Mouse (Mus musculus): ENCODE results near the gene Cers6. TPM values are rescaled to one million over a fixed set of nuclear protein-coding genes. Genes with fewer than 3 reads are reported as not detected.
A peak's percentile ranks its signal among the peaks of the same experiment; 100 is the strongest.

Cers6 gene
- total RNA-seq, 2 experiments from 2014 or later: 39.2 to 88.6 TPM

- ATAC-seq (replicated peaks; ENCODE audit: poor library complexity, severe bottlenecking): no peak
Observed at GRCm38 (mm10) chr2:68955496-68955895, 94.3 kb downstream of the Cers6 start.

GRCm38 (mm10) chr2:68956146-68956545 is 94.9 kb downstream of the Cers6 start:
- ATAC-seq (replicated peaks; ENCODE audit: poor library complexity, severe bottlenecking): no peak

GRCm38 (mm10) chr2:68957831-68958230 is 96.6 kb downstream of the Cers6 start:
- no peak for ATAC-seq (replicated peaks; ENCODE audit: poor library complexity, severe bottlenecking)

GRCm38 (mm10) chr2:68959573-68959972 is 98.3 kb downstream of the Cers6 start:
- peak; percentile 27 for ATAC-seq (replicated peaks; ENCODE audit: poor library complexity, severe bottlenecking)

- ATAC-seq (replicated peaks; ENCODE audit: poor library complexity, severe bottlenecking): no peak
Observed at GRCm38 (mm10) chr2:68960060-68960459, 98.8 kb downstream of the Cers6 start.

GRCm38 (mm10) chr2:68960620-68961019 is 99.4 kb downstream of the Cers6 start:
- ATAC-seq (replicated peaks; ENCODE audit: poor library complexity, severe bottlenecking): peak; percentile 60

GRCm38 (mm10) chr2:68966360-68966759 is 105.1 kb downstream of the Cers6 start:
- no peak for ATAC-seq (replicated peaks; ENCODE audit: poor library complexity, severe bottlenecking)

- no peak for ATAC-seq (replicated peaks; ENCODE audit: poor library complexity, severe bottlenecking)
Observed at GRCm38 (mm10) chr2:68968028-68968427, 106.8 kb downstream of the Cers6 start.

- ATAC-seq (replicated peaks; ENCODE audit: poor library complexity, severe bottlenecking): no peak
Observed at GRCm38 (mm10) chr2:68971840-68972239, 110.6 kb downstream of the Cers6 start.

- ATAC-seq (replicated peaks; ENCODE audit: poor library complexity, severe bottlenecking): 0 out of 2 replicates have a peak, but pooled peaks have one; percentile 16
Observed at GRCm38 (mm10) chr2:68973753-68974152, 112.5 kb downstream of the Cers6 start.

GRCm38 (mm10) chr2:68975286-68975685 is 114.0 kb downstream of the Cers6 start:
- ATAC-seq (replicated peaks; ENCODE audit: poor library complexity, severe bottlenecking): peak; percentile 10; the same call in 1 of the 2 replicates

- peak; percentile 25 for ATAC-seq (replicated peaks; ENCODE audit: poor library complexity, severe bottlenecking)
Observed at GRCm38 (mm10) chr2:68975780-68976179, 114.5 kb downstream of the Cers6 start.

- no peak for ATAC-seq (replicated peaks; ENCODE audit: poor library complexity, severe bottlenecking)
Observed at GRCm38 (mm10) chr2:68978244-68978643, 117.0 kb downstream of the Cers6 start.

GRCm38 (mm10) chr2:68978660-68979604 is 117.7 kb downstream of the Cers6 start:
- peak; percentile 67 for ATAC-seq (replicated peaks; ENCODE audit: poor library complexity, severe bottlenecking)

GRCm38 (mm10) chr2:68981302-68981701 is 120.1 kb downstream of the Cers6 start:
- ATAC-seq (replicated peaks; ENCODE audit: poor library complexity, severe bottlenecking): no peak

GRCm38 (mm10) chr2:68981756-68982409 is 120.6 kb downstream of the Cers6 start:
- ATAC-seq (replicated peaks; ENCODE audit: poor library complexity, severe bottlenecking): no peak

- peak; percentile 43 for ATAC-seq (replicated peaks; ENCODE audit: poor library complexity, severe bottlenecking)
Observed at GRCm38 (mm10) chr2:68982979-68983378, 121.7 kb downstream of the Cers6 start.

GRCm38 (mm10) chr2:68983431-68983830 is 122.2 kb downstream of the Cers6 start:
- ATAC-seq (replicated peaks; ENCODE audit: poor library complexity, severe bottlenecking): peak; percentile 69

- ATAC-seq (replicated peaks; ENCODE audit: poor library complexity, severe bottlenecking): no peak
Observed at GRCm38 (mm10) chr2:68989117-68989516, 127.9 kb downstream of the Cers6 start.

- ATAC-seq (replicated peaks; ENCODE audit: poor library complexity, severe bottlenecking): no peak
Observed at GRCm38 (mm10) chr2:68992629-68993028, 131.4 kb downstream of the Cers6 start.

GRCm38 (mm10) chr2:68994441-68994840 is 133.2 kb downstream of the Cers6 start:
- ATAC-seq (replicated peaks; ENCODE audit: poor library complexity, severe bottlenecking): no peak
